Mouse (Mus musculus) lung, embryonic 16.5 days (tissue): ENCODE data around the gene Gpr155. TPM values are rescaled to one million over a fixed set of nuclear protein-coding genes. Genes with fewer than 3 reads are reported as not detected.

Experiments
- ATAC-seq: fragments of 200-750 bp; cut with Nextera tagmentation; 2 replicates; pipeline ENCODE4 v1.8.0; 2017; ENCODE audit warnings: low read depth, mild to moderate bottlenecking, moderate library complexity
- H3K27ac ChIP-seq: fragments of 300-500 bp; sonication (generic); 2 replicates; pipeline ENCODE4 v1.5.1; 2014; ENCODE audit warnings: mild to moderate bottlenecking, control low read depth, low read length
- H3K27me3 ChIP-seq: fragments of 300-500 bp; sonication (generic); 2 replicates; pipeline ENCODE4 v1.6.1; 2014; ENCODE audit warnings: low read depth, low read length, mixed read lengths; ENCODE audit not compliant: control insufficient read depth, insufficient read depth
- H3K36me3 ChIP-seq: fragments of 300-500 bp; sonication (generic); 2 replicates; pipeline ENCODE4 v1.6.1; 2014; ENCODE audit warnings: low read length; ENCODE audit not compliant: control insufficient read depth, insufficient read depth
- H3K4me1 ChIP-seq: fragments of 300-500 bp; sonication (generic); replicated peaks from 2 replicates; pipeline ENCODE4 v1.6.1; 2014; ENCODE audit warnings: low read length, mixed read lengths; ENCODE audit not compliant: control insufficient read depth, insufficient read depth
- H3K4me2 ChIP-seq: fragments of 300-500 bp; sonication (generic); 2 replicates; pipeline ENCODE4 v1.6.1; 2014; ENCODE audit warnings: low read depth, low read length, control low read depth
- H3K4me3 ChIP-seq: fragments of 300-500 bp; sonication (generic); 2 replicates; pipeline ENCODE4 v1.5.1; 2014; ENCODE audit warnings: mild to moderate bottlenecking, low read length, control low read depth
- H3K9ac ChIP-seq: fragments of 300-500 bp; sonication (generic); 2 replicates; pipeline ENCODE4 v1.6.1; 2014; ENCODE audit warnings: low read length, control low read depth
- H3K9me3 ChIP-seq: fragments of 300-500 bp; sonication (generic); 2 replicates; pipeline ENCODE4 v1.6.1; 2016; ENCODE audit warnings: low read length; ENCODE audit not compliant: control insufficient read depth
- WGBS: fragments of 180-500 bp; shearing (Covaris S2); extraction: QIAGEN DNeasy Blood & Tissue Kit; methylation state at CpG from one replicate; pipeline ENCODE4 v1.1.7; 2014; 5-methylcytosine and 5-hydroxymethylcytosine counted together
- polyA plus RNA-seq: library from polyadenylated mRNA; unstranded; fragments of >200 nt; fragmentation: Nextera tagmentation; extraction: Ambion mirVana; gene quantifications from 2 replicates; pipeline ENCODE4 v1.2.1, GENCODE M21; 2015

Gpr155 gene
- polyA plus RNA-seq, 1 experiment from 2014 or later, result 6.3 TPM

DNA sequence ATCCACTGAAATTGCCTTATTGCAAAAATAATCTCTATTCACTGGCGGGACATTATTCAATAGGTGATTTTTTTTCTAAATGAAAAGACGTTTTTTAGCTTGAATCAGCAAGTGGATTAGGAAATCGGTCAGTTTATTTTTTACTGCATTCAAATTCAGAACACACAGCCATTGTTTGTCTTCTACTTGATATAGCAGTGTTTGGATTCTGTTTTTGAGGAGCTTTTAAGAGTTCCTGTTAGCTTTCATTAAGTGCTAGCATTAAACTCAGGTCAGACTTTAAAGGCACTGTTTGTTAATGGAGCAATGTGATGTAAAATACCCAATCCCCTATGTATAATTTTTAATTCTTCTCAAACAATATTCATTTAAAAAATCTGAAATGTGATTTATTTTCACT, 87.5 kb downstream of the Gpr155 start:
- Histone ChIP-seq H3K4me3 (no peak overlapping the region), H3K36me3 (peaks cover 22% of the 10 kb centered on the region), H3K4me1 (no peaks in the 10 kb centered on the region), H3K27me3 (no peaks in the 10 kb centered on the region), H3K9me3 (no peaks in the 10 kb centered on the region), H3K27ac (no peak overlapping the region), H3K9ac (no peak overlapping the region), H3K4me2 (no peak overlapping the region)
- 66% methylated on average over 3 of the region's 3 CpGs for WGBS
- no peak for ATAC-seq

- WGBS, result 84% methylated on average over 7 of the region's 7 CpGs
- Histone ChIP-seq H3K36me3 (peaks cover 21% of the 10 kb centered on the region), H3K9ac (no peak overlapping the region), H3K4me1 (no peaks in the 10 kb centered on the region), H3K9me3 (no peaks in the 10 kb centered on the region), H3K4me3 (no peak overlapping the region), H3K27ac (no peak overlapping the region), H3K4me2 (no peak overlapping the region), H3K27me3 (no peaks in the 10 kb centered on the region)
- ATAC-seq, result no peak
These were observed 88.2 kb downstream of the Gpr155 start for GRCm38 (mm10) chr2:73298154-73298553.

- H3K27ac ChIP-seq, result no peak overlapping the region
- no peak for ATAC-seq
- H3K4me3 ChIP-seq, result no peak overlapping the region
- H3K9ac ChIP-seq, result no peak overlapping the region
- peaks cover 13% of the 10 kb centered on the region; the same call in 1 of the 2 replicates for H3K36me3 ChIP-seq
- H3K4me1 ChIP-seq, result no peaks in the 10 kb centered on the region
- no peaks in the 10 kb centered on the region for H3K27me3 ChIP-seq
- no peaks in the 10 kb centered on the region for H3K9me3 ChIP-seq
- H3K4me2 ChIP-seq, result no peak overlapping the region
- 78% methylated on average over 7 of the region's 7 CpGs for WGBS
These were observed 91.3 kb downstream of the Gpr155 start for GRCm38 (mm10) chr2:73295023-73295422.

Other genes starting within 250 kb of the Gpr155 start
- gene Ola1, start 167.6 kb downstream of the Gpr155 start, polyA plus RNA-seq, result 66.5 and 71.8 TPM in 2 replicates
- not detected in 2 replicates for gene Sp9, start 114.6 kb downstream of the Gpr155 start, polyA plus RNA-seq
- 21.0 and 21.8 TPM in 2 replicates for gene Scrn3, start 74.0 kb downstream of the Gpr155 start, polyA plus RNA-seq
- gene Cir1, start 73.9 kb downstream of the Gpr155 start, polyA plus RNA-seq, result 24.6 and 25.0 TPM in 2 replicates
- 9.4 and 12.6 TPM in 2 replicates for gene Wipf1, start 143.2 kb upstream of the Gpr155 start, polyA plus RNA-seq
- gene Chrna1, start 193.8 kb upstream of the Gpr155 start, polyA plus RNA-seq, result 0.26 and 0.53 TPM in 2 replicates